Mouse (Mus musculus): Measurements from ENCODE around the gene Faap20. TPM values are rescaled to one million over a fixed set of nuclear protein-coding genes. Genes with fewer than 3 reads are reported as not detected.

Faap20 gene
- polyA plus RNA-seq, 1 experiment from 2014 or later: 66.8 TPM

DNA sequence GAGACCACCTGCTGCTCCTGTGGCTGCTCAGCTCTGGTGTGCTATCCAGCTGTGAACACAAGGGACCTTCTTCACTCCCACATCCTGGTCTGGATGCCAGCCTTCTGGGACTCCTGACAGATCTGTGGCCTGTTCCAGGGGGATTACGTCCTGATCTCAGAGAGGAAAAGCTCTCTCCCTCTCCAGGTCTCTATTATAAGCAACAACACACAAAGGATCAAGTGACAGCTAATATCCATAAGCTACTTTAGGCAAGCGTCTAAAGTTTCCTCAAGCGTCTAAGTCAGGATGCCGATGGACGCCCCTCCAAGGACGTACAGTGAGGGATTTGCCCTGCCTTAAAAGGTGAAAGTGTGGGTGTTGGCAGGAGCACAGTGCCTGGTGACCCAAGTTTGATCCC, 32.6 kb downstream of the Faap20 start:
- Histone ChIP-seq H3K4me3 (ENCODE audit: low read depth, low read length) (no peak overlapping the region), H3K27ac (ENCODE audit: low read depth, low read length) (no peak overlapping the region), H3K9me3 (replicated peaks; ENCODE audit: control insufficient read depth, low read length) (no peaks in the 10 kb centered on the region), H3K27me3 (ENCODE audit: control insufficient read depth, insufficient read depth, low read length) (no peaks in the 10 kb centered on the region), H3K4me1 (ENCODE audit: control insufficient read depth, insufficient read depth, low read length) (peaks cover 20% of the 10 kb centered on the region), H3K9ac (ENCODE audit: low read depth, low read length) (no peak overlapping the region), H3K36me3 (ENCODE audit: control insufficient read depth, insufficient read depth, low read length) (no peaks in the 10 kb centered on the region), H3K4me2 (no peak overlapping the region)
- 52% methylated on average over 6 of the region's 6 CpGs for WGBS (ENCODE audit: insufficient replicate concordance)
- ATAC-seq (replicated peaks; ENCODE audit: insufficient number of reproducible peaks, low FRiP score, low TSS enrichment): no peak

DNA sequence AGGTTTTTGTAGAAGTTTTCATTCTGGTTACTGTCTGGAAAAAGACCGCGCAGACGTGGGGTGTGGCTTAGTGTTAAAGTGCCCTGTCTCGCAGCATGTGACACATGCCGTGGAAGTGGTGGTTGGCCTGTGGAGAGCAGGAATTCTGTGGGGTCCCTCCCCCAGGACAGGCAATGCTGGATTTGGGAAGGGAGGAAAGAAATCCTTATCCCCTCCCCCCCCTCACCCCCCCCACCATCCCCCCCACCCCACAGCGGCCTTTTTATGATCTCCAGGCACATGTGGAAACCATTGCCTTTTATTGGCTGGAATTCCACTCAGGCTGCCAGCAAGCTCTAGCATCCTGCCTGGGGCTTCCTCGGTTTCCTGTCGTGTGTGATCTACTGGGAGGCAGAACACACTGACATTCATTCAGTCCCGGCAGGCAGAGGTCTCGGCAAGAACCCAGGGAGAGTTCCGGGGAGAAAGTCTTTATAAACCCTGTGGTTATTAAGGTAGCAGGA, 33.5 kb downstream of the Faap20 start:
- Histone ChIP-seq H3K27me3 (ENCODE audit: control insufficient read depth, insufficient read depth, low read length) (no peaks in the 10 kb centered on the region), H3K4me3 (ENCODE audit: low read depth, low read length) (no peak overlapping the region), H3K4me1 (ENCODE audit: control insufficient read depth, insufficient read depth, low read length) (peaks cover 20% of the 10 kb centered on the region), H3K27ac (ENCODE audit: low read depth, low read length) (peak overlapping the region; percentile 51), H3K36me3 (ENCODE audit: control insufficient read depth, insufficient read depth, low read length) (no peaks in the 10 kb centered on the region), H3K9me3 (replicated peaks; ENCODE audit: control insufficient read depth, low read length) (no peaks in the 10 kb centered on the region), H3K4me2 (peak overlapping the region; percentile 36), H3K9ac (ENCODE audit: low read depth, low read length) (0 out of 2 replicates have a peak overlapping the region, but pooled peaks have one; percentile 6)
- ATAC-seq (replicated peaks; ENCODE audit: insufficient number of reproducible peaks, low FRiP score, low TSS enrichment): no peak
- WGBS (ENCODE audit: insufficient replicate concordance): 47% methylated on average over 11 of the region's 11 CpGs

DNA sequence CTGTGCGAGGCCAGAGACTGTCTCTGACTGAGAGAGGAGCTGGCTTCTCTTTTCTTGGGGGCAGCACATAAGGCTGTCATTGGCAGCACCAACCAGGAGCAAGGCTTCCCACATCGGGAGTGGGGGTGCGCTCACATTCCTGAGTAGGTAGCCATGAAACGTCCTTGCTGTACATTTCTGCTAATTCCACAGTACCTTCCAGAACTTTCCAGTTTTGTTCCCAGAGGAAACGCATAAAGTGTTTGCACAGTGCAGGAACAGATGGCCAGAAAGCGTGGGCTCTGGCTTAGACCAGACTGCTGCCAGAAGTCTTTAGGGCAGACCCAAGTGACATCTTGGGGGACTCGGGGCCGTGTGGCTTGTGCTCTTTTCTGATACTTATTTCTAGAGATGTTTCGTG, 34.0 kb downstream of the Faap20 start:
- WGBS (ENCODE audit: insufficient replicate concordance): 70% methylated on average over 9 of the region's 9 CpGs
- H3K4me1 ChIP-seq (ENCODE audit: control insufficient read depth, insufficient read depth, low read length): peaks cover 20% of the 10 kb centered on the region

DNA sequence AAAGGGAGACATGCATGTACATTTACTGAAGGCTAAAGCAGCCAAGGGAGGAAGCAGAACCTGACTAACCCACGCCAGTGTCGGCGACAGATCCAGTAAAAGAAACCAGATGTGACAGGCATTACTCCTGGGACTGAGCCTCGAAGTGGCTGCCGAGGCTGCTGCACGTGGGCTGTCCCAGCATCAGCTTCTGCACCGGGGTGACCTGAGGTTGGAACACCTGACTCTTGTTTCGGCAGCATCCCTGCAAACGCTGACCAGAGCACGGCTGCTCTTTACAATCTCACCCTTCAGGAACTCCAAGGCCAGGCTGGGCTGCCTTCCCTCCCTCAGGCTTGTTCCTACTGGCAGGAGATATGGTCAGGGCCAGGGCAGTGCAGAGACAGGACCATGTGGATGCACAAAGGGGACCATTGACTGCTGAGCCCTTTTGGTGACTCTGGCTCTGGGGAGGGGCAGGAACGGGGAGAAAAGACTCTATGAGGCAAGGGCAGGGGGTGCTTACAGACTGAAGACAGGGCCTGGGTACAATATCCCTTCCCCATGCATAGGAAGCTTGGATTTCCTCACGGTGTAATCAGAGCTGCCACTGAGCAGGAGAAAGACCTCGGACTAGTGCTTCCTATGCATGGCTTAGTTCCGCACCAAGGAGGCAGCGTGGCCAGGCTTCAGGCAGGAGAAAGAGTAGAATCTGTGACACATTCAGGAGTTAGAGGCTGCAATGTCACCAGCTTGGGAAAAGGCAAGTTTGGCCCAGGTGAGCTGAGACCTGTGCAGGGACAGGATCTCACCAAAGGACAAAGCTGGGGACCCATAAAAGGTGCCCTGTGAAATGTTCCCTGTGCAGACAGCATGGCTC, 35.1 kb downstream of the Faap20 start:
- H3K27ac ChIP-seq (ENCODE audit: low read depth, low read length): peak overlapping the region; percentile 13; the same call in 1 of the 2 replicates
- ATAC-seq (replicated peaks; ENCODE audit: insufficient number of reproducible peaks, low FRiP score, low TSS enrichment): no peak
- no peak overlapping the region for H3K4me3 ChIP-seq (ENCODE audit: low read depth, low read length)
- H3K27me3 ChIP-seq (ENCODE audit: control insufficient read depth, insufficient read depth, low read length): no peaks in the 10 kb centered on the region
- no peaks in the 10 kb centered on the region for H3K9me3 ChIP-seq (replicated peaks; ENCODE audit: control insufficient read depth, low read length)
- WGBS (ENCODE audit: insufficient replicate concordance): 51% methylated on average over 15 of the region's 15 CpGs
- H3K9ac ChIP-seq (ENCODE audit: low read depth, low read length): no peak overlapping the region
- peaks cover 20% of the 10 kb centered on the region for H3K4me1 ChIP-seq (ENCODE audit: control insufficient read depth, insufficient read depth, low read length)
- H3K4me2 ChIP-seq: no peak overlapping the region
- no peaks in the 10 kb centered on the region for H3K36me3 ChIP-seq (ENCODE audit: control insufficient read depth, insufficient read depth, low read length)

More for the DNA sequence above, 34.0 kb downstream of the Faap20 start:
- Histone ChIP-seq H3K4me2 (peak overlapping the region; percentile 36), H3K27me3 (ENCODE audit: control insufficient read depth, insufficient read depth, low read length) (no peaks in the 10 kb centered on the region), H3K9me3 (replicated peaks; ENCODE audit: control insufficient read depth, low read length) (no peaks in the 10 kb centered on the region), H3K9ac (ENCODE audit: low read depth, low read length) (0 out of 2 replicates have a peak overlapping the region, but pooled peaks have one; percentile 6), H3K36me3 (ENCODE audit: control insufficient read depth, insufficient read depth, low read length) (no peaks in the 10 kb centered on the region), H3K27ac (ENCODE audit: low read depth, low read length) (peak overlapping the region; percentile 47), H3K4me3 (ENCODE audit: low read depth, low read length) (no peak overlapping the region)
- no peak for ATAC-seq (replicated peaks; ENCODE audit: insufficient number of reproducible peaks, low FRiP score, low TSS enrichment)

DNA sequence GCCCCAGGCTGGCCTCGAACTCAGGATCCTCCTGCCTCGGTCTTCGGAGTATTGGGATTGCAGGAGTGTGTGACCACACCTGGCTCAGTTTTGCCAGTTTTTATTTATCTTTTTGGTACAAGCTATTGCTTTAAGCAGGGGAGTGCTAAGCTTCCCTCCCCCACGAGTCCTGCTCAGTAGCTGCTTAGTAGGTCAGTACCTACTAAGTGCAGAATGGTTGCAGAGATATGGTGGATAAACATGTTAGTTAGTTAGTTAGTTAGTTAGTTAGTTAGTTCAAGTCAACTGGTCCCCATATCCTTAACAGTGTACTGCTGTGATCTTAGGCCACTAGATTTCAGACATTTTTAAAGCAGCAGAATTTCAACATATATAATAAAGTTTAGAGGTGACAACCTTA, 36.5 kb downstream of the Faap20 start:
- ATAC-seq (replicated peaks; ENCODE audit: insufficient number of reproducible peaks, low FRiP score, low TSS enrichment): no peak
- WGBS (ENCODE audit: insufficient replicate concordance): 90% methylated on average over 4 of the region's 4 CpGs
- peaks cover 14% of the 10 kb centered on the region for H3K4me1 ChIP-seq (ENCODE audit: control insufficient read depth, insufficient read depth, low read length)
- no peak overlapping the region for H3K4me3 ChIP-seq (ENCODE audit: low read depth, low read length)
- no peak overlapping the region for H3K27ac ChIP-seq (ENCODE audit: low read depth, low read length)
- H3K36me3 ChIP-seq (ENCODE audit: control insufficient read depth, insufficient read depth, low read length): no peaks in the 10 kb centered on the region
- H3K4me2 ChIP-seq: no peak overlapping the region
- no peak overlapping the region for H3K9ac ChIP-seq (ENCODE audit: low read depth, low read length)
- no peaks in the 10 kb centered on the region for H3K27me3 ChIP-seq (ENCODE audit: control insufficient read depth, insufficient read depth, low read length)
- H3K9me3 ChIP-seq (replicated peaks; ENCODE audit: control insufficient read depth, low read length): no peaks in the 10 kb centered on the region

DNA sequence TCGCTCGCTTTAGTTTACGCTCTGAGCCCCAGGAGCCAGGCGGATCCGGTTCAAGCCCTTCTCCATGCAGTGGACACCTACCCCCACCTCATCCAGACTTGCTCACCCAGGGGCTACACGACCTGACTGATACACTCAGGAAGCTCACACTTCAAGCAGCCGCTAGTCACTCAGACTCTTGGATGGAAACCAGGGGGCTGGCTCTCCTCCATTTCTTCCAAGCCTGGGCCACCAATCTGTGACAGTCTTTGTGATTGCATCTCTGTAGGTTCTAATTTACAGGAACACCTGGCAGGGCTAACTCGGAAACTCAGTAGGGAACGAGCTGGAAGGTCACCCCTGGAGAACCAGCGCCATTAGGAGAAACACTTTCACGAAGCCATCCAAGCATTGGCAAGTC, 38.1 kb downstream of the Faap20 start:
- no peak for ATAC-seq (replicated peaks; ENCODE audit: insufficient number of reproducible peaks, low FRiP score, low TSS enrichment)
- H3K27me3 ChIP-seq (ENCODE audit: control insufficient read depth, insufficient read depth, low read length): no peaks in the 10 kb centered on the region
- H3K36me3 ChIP-seq (ENCODE audit: control insufficient read depth, insufficient read depth, low read length): no peaks in the 10 kb centered on the region
- no peak overlapping the region for H3K9ac ChIP-seq (ENCODE audit: low read depth, low read length)
- no peak overlapping the region for H3K4me2 ChIP-seq
- H3K9me3 ChIP-seq (replicated peaks; ENCODE audit: control insufficient read depth, low read length): no peaks in the 10 kb centered on the region
- H3K4me3 ChIP-seq (ENCODE audit: low read depth, low read length): no peak overlapping the region
- WGBS (ENCODE audit: insufficient replicate concordance): 77% methylated on average over 11 of the region's 11 CpGs
- no peak overlapping the region for H3K27ac ChIP-seq (ENCODE audit: low read depth, low read length)
- H3K4me1 ChIP-seq (ENCODE audit: control insufficient read depth, insufficient read depth, low read length): peaks cover 4% of the 10 kb centered on the region

DNA sequence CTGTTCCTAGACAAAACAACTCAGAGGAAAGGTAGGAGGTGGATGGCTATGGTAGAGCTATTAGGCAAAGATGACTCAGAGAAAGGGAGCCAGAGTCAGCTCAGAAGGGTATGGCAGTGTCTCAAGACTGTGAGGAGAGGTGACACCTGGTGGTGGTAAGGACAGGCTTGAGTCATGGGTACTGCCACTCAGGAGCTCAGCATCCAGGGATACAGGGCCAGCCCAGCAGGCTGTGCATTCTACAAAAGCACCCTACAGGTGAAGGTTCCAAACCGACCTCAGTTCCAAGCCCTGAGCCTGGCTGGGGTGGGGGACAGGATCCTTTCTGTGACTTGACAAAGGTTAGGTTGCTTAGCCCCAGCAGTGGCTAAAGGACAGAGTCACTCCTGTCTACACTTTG, 39.0 kb downstream of the Faap20 start:
- Histone ChIP-seq H3K4me3 (ENCODE audit: low read depth, low read length) (no peak overlapping the region), H3K9ac (ENCODE audit: low read depth, low read length) (no peak overlapping the region), H3K36me3 (ENCODE audit: control insufficient read depth, insufficient read depth, low read length) (no peaks in the 10 kb centered on the region), H3K27me3 (ENCODE audit: control insufficient read depth, insufficient read depth, low read length) (no peaks in the 10 kb centered on the region), H3K27ac (ENCODE audit: low read depth, low read length) (no peak overlapping the region), H3K4me1 (ENCODE audit: control insufficient read depth, insufficient read depth, low read length) (no peaks in the 10 kb centered on the region), H3K4me2 (no peak overlapping the region), H3K9me3 (replicated peaks; ENCODE audit: control insufficient read depth, low read length) (no peaks in the 10 kb centered on the region)
- no peak for ATAC-seq (replicated peaks; ENCODE audit: insufficient number of reproducible peaks, low FRiP score, low TSS enrichment)
- 61% methylated on average over 1 of the region's 1 CpGs for WGBS (ENCODE audit: insufficient replicate concordance)

DNA sequence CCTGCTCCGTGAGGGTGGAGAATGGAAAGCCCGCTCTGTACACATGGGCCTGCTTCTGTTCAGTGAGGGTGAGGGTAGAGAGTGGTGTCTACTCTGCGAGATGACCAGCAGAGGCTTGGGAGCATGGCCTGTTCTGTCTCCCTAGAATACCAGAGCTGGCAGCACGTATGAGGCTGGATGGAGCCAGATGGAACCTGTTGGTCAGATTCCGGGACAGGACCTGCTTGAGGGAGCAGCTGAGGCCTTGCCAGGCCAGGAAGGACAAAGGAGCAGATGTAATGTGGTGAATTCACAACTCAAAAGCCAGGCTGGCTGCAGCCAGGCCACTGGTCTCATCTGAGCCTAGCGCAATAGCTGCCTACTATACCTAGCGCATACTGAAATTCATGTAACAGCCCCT, 40.4 kb downstream of the Faap20 start:
- no peak overlapping the region for H3K4me3 ChIP-seq (ENCODE audit: low read depth, low read length)
- H3K9ac ChIP-seq (ENCODE audit: low read depth, low read length): no peak overlapping the region
- WGBS (ENCODE audit: insufficient replicate concordance): 84% methylated on average over 7 of the region's 7 CpGs
- no peak for ATAC-seq (replicated peaks; ENCODE audit: insufficient number of reproducible peaks, low FRiP score, low TSS enrichment)
- no peaks in the 10 kb centered on the region for H3K9me3 ChIP-seq (replicated peaks; ENCODE audit: control insufficient read depth, low read length)
- H3K27ac ChIP-seq (ENCODE audit: low read depth, low read length): no peak overlapping the region
- no peaks in the 10 kb centered on the region for H3K36me3 ChIP-seq (ENCODE audit: control insufficient read depth, insufficient read depth, low read length)
- no peaks in the 10 kb centered on the region for H3K4me1 ChIP-seq (ENCODE audit: control insufficient read depth, insufficient read depth, low read length)
- no peak overlapping the region for H3K4me2 ChIP-seq
- H3K27me3 ChIP-seq (ENCODE audit: control insufficient read depth, insufficient read depth, low read length): no peaks in the 10 kb centered on the region

DNA sequence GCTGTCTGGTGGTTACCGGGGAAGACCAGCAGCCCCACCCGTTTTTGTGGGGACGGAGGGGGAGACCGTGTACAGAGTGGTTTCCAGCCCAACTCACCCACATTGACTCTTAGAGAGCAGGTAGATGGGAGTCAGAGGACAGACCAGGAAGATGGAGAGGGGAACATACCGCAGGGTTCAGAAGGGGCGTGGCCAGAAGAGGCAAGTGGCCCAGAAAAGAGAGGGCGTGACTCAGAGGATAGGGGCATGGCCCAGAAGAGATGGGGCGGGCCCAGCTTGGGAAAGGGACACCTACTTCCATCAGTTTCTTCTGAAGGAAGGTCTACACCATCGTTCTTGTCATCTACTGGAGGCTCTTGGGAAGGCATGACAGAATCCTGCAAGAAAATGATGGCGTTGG, 43.3 kb downstream of the Faap20 start:
- H3K36me3 ChIP-seq (ENCODE audit: control insufficient read depth, insufficient read depth, low read length): no peaks in the 10 kb centered on the region
- H3K9me3 ChIP-seq (replicated peaks; ENCODE audit: control insufficient read depth, low read length): no peaks in the 10 kb centered on the region
- 81% methylated on average over 10 of the region's 10 CpGs for WGBS (ENCODE audit: insufficient replicate concordance)

More for the DNA sequence above, 43.3 kb downstream of the Faap20 start:
- H3K4me1 ChIP-seq (ENCODE audit: control insufficient read depth, insufficient read depth, low read length): no peaks in the 10 kb centered on the region
- no peak overlapping the region for H3K4me2 ChIP-seq
- no peak overlapping the region for H3K4me3 ChIP-seq (ENCODE audit: low read depth, low read length)
- no peak for ATAC-seq (replicated peaks; ENCODE audit: insufficient number of reproducible peaks, low FRiP score, low TSS enrichment)
- no peak overlapping the region for H3K27ac ChIP-seq (ENCODE audit: low read depth, low read length)
- H3K9ac ChIP-seq (ENCODE audit: low read depth, low read length): no peak overlapping the region
- no peaks in the 10 kb centered on the region for H3K27me3 ChIP-seq (ENCODE audit: control insufficient read depth, insufficient read depth, low read length)
